Mouse (Mus musculus) spleen, postnatal 10 days (tissue): ENCODE results near the gene Tas2r119.
"Not testable (repeated sequence)": the region's sequence is repeated elsewhere in the genome, so short reads cannot be mapped to it uniquely, and the experiment has no call there.

Source experiments
- DNase-seq, 2 experiments: peaks; one replicate each; pipeline ENCODE4 v3.0.0; 2021 to 2022; ENCODE audit warnings: low spot score in 2 of 2

Tas2r119 gene

GRCm38 (mm10) chr15:32176989-32177388, at the start of gene Tas2r119:
Tas2r119 (plus strand) TSS chr15:32177289.
- no peak for DNase-seq

GRCm38 (mm10) chr15:32132315-32132714, 44.8 kb upstream of the Tas2r119 start:
- no peak for DNase-seq

GRCm38 (mm10) chr15:32141657-32142056, 35.4 kb upstream of the Tas2r119 start:
- no peak for DNase-seq

- DNase-seq, result no peak
Observed at GRCm38 (mm10) chr15:32144269-32144668, 32.8 kb upstream of the Tas2r119 start.

GRCm38 (mm10) chr15:32153404-32153803, 23.7 kb upstream of the Tas2r119 start:
- DNase-seq, result no peak

GRCm38 (mm10) chr15:32153857-32154449, 23.1 kb upstream of the Tas2r119 start:
- DNase-seq, result no peak

- no peak for DNase-seq
Observed at GRCm38 (mm10) chr15:32156126-32156525, 21.0 kb upstream of the Tas2r119 start.

- DNase-seq, result no peak
Observed at GRCm38 (mm10) chr15:32160281-32160680, 16.8 kb upstream of the Tas2r119 start.

GRCm38 (mm10) chr15:32171764-32172163, 5.3 kb upstream of the Tas2r119 start:
- DNase-seq, result no peak

GRCm38 (mm10) chr15:32172175-32172987, 4.7 kb upstream of the Tas2r119 start:
- DNase-seq, result no peak

GRCm38 (mm10) chr15:32172988-32173329, 4.1 kb upstream of the Tas2r119 start:
- no peak for DNase-seq

GRCm38 (mm10) chr15:32180010-32180725, 3.1 kb downstream of the Tas2r119 start:
- DNase-seq, result no peak

- no peak for DNase-seq
Observed at GRCm38 (mm10) chr15:32182026-32182425, 4.9 kb downstream of the Tas2r119 start.

- DNase-seq, result no peak
Observed at GRCm38 (mm10) chr15:32184964-32185363, 7.9 kb downstream of the Tas2r119 start.

- DNase-seq, result no peak
Observed at GRCm38 (mm10) chr15:32189879-32190278, 12.8 kb downstream of the Tas2r119 start.

GRCm38 (mm10) chr15:32190436-32190835, 13.3 kb downstream of the Tas2r119 start:
- no peak for DNase-seq

GRCm38 (mm10) chr15:32192948-32193347, 15.9 kb downstream of the Tas2r119 start:
- DNase-seq, result no peak

GRCm38 (mm10) chr15:32198076-32198475, 21.0 kb downstream of the Tas2r119 start:
- DNase-seq, result no peak

- DNase-seq, result no peak
Observed at GRCm38 (mm10) chr15:32198561-32198960, 21.5 kb downstream of the Tas2r119 start.

- no peak for DNase-seq
Observed at GRCm38 (mm10) chr15:32203242-32203641, 26.2 kb downstream of the Tas2r119 start.

GRCm38 (mm10) chr15:32204908-32205307, 27.8 kb downstream of the Tas2r119 start:
- no peak for DNase-seq

- DNase-seq, result not testable (repeated sequence)
Observed at GRCm38 (mm10) chr15:32214687-32215086, 37.6 kb downstream of the Tas2r119 start.

GRCm38 (mm10) chr15:32223028-32223427, 45.9 kb downstream of the Tas2r119 start:
- no peak for DNase-seq
